Mouse (Mus musculus) CH12.LX (cell line): ENCODE results near the gene Col23a1. TPM values are rescaled to one million over a fixed set of nuclear protein-coding genes. Genes with fewer than 3 reads are reported as not detected.
A peak's percentile ranks its signal among the peaks of the same experiment; 100 is the strongest.

Source experiments
- DNase-seq: peaks from one replicate; pipeline ENCODE4 v3.0.0-alpha.2; 2013; ENCODE audit errors: extremely low read depth
- H3K27ac ChIP-seq: 2 replicates; pipeline ENCODE4 v1.5.1; 2012; ENCODE audit warnings: low read depth, mild to moderate bottlenecking, control low read depth, moderate library complexity; ENCODE audit not compliant: insufficient read depth
- H3K27me3 ChIP-seq: replicated peaks from 2 replicates; pipeline ENCODE3; 2012; ENCODE audit warnings: inconsistent platforms
- H3K36me3 ChIP-seq, 2 experiments: replicated peaks in 1 of 2; 2 replicates each; pipeline versions ENCODE3 to v1.6.1; 2012; ENCODE audit warnings: inconsistent platforms in 1 of 2, low read length in 1 of 2, mild to moderate bottlenecking in 1 of 2, mixed read lengths in 1 of 2, moderate library complexity in 1 of 2; ENCODE audit not compliant: control insufficient read depth in 1 of 2, insufficient read depth in 1 of 2
- H3K4me1 ChIP-seq, 2 experiments: 2 replicates each; pipeline ENCODE4 v1.6.1; 2012; ENCODE audit warnings: inconsistent platforms in 1 of 2, moderate library complexity in 1 of 2; ENCODE audit not compliant: insufficient read depth in 2 of 2, control insufficient read depth in 1 of 2
- H3K4me2 ChIP-seq: 2 replicates; pipeline ENCODE4 v1.6.1; 2012; ENCODE audit warnings: low read depth, mild to moderate bottlenecking, control low read depth; ENCODE audit not compliant: poor library complexity, insufficient read depth, severe bottlenecking
- H3K4me3 ChIP-seq, 3 experiments: fragments of 150-350 bp in 1 of 3; sonication (generic) in 1 of 3; replicated peaks in 1 of 3; 2 replicates each; pipeline versions ENCODE3 to v1.5.1; 2011 to 2012; ENCODE audit warnings: low read depth in 2 of 3, low read length in 2 of 3, mild to moderate bottlenecking in 2 of 3, moderate library complexity in 2 of 3, control low read depth in 1 of 3, improper control_type of control experiment in 1 of 3, inconsistent platforms in 1 of 3, mixed read lengths in 1 of 3; ENCODE audit not compliant: poor library complexity in 1 of 3
- H3K79me2 ChIP-seq: replicated peaks from 2 replicates; pipeline ENCODE4 v1.6.1; 2012; ENCODE audit warnings: mild to moderate bottlenecking, moderate library complexity; ENCODE audit not compliant: control insufficient read depth, poor library complexity, insufficient read depth, severe bottlenecking; ENCODE audit errors: extremely low read depth
- H3K9ac ChIP-seq: 2 replicates; pipeline ENCODE4 v1.6.1; 2012; ENCODE audit warnings: low read depth, mild to moderate bottlenecking, control low read depth, moderate library complexity; ENCODE audit not compliant: insufficient read depth
- H3K9me3 ChIP-seq: replicated peaks from 2 replicates; pipeline ENCODE3; 2012; ENCODE audit warnings: low read length, inconsistent platforms, mixed read lengths
- BHLHE40 ChIP-seq: IDR thresholded peaks from 2 replicates; pipeline ENCODE4 v1.6.1; 2011; ENCODE audit warnings: mild to moderate bottlenecking, low read depth, low read length, improper control_type of control experiment
- CHD1 ChIP-seq: IDR thresholded peaks from 2 replicates; pipeline ENCODE4 v1.6.1; 2012; ENCODE audit warnings: low read depth, low read length, improper control_type of control experiment, inconsistent platforms
- CHD2 ChIP-seq: IDR thresholded peaks from 2 replicates; pipeline ENCODE4 v1.6.1; 2011; ENCODE audit warnings: low read length, improper control_type of control experiment
- CTCF ChIP-seq, 2 experiments: IDR thresholded peaks in 1 of 2; conservative IDR thresholded peaks in 1 of 2; 2 replicates each; pipeline ENCODE4 v1.5.1; 2011 to 2012; ENCODE audit warnings: low read depth in 2 of 2, low read length in 2 of 2, improper control_type of control experiment in 1 of 2, inconsistent platforms in 1 of 2, mild to moderate bottlenecking in 1 of 2, moderate library complexity in 1 of 2
- E2F4 ChIP-seq: IDR thresholded peaks from 2 replicates; pipeline ENCODE4 v1.6.1; 2011; ENCODE audit warnings: low read depth, low read length, improper control_type of control experiment; ENCODE audit not compliant: insufficient replicate concordance
- ELF1 ChIP-seq: IDR thresholded peaks from 2 replicates; pipeline ENCODE4 v1.6.1; 2014; ENCODE audit warnings: low read depth, mild to moderate bottlenecking, inconsistent platforms, low read length, improper control_type of control experiment
- EP300 ChIP-seq: IDR thresholded peaks from 2 replicates; pipeline ENCODE4 v1.6.1; 2011; ENCODE audit warnings: low read length, improper control_type of control experiment
- ETS1 ChIP-seq: conservative IDR thresholded peaks from 2 replicates; pipeline ENCODE4 v1.6.1; 2012; ENCODE audit warnings: low read depth, mild to moderate bottlenecking, inconsistent platforms, low read length, improper control_type of control experiment, moderate library complexity
- GABPA ChIP-seq: IDR thresholded peaks from 2 replicates; pipeline ENCODE4 v1.6.1; 2012; ENCODE audit warnings: low read depth, low read length, improper control_type of control experiment, inconsistent platforms; ENCODE audit not compliant: insufficient replicate concordance
- HCFC1 ChIP-seq: IDR thresholded peaks from 2 replicates; pipeline ENCODE4 v1.6.1; 2012; ENCODE audit warnings: low read depth, mild to moderate bottlenecking, inconsistent platforms, low read length, improper control_type of control experiment
- IRF4 ChIP-seq: IDR thresholded peaks from 2 replicates; pipeline ENCODE4 v1.6.1; 2014; ENCODE audit warnings: low read depth, mild to moderate bottlenecking, inconsistent platforms, low read length, improper control_type of control experiment
- JUN ChIP-seq: IDR thresholded peaks from 2 replicates; pipeline ENCODE4 v1.6.1; 2011; ENCODE audit warnings: low read depth, mild to moderate bottlenecking, low read length, improper control_type of control experiment, moderate library complexity; ENCODE audit not compliant: insufficient read depth
- JUND ChIP-seq: conservative IDR thresholded peaks from 2 replicates; pipeline ENCODE4 v1.6.1; 2011; ENCODE audit warnings: low read depth, low read length, improper control_type of control experiment
- KAT2A ChIP-seq: IDR thresholded peaks from 2 replicates; pipeline ENCODE4 v1.6.1; 2012; ENCODE audit warnings: low read length, improper control_type of control experiment, inconsistent platforms; ENCODE audit not compliant: insufficient replicate concordance
- MAFK ChIP-seq: IDR thresholded peaks from 2 replicates; pipeline ENCODE4 v1.6.1; 2011; ENCODE audit warnings: low read length, improper control_type of control experiment; ENCODE audit not compliant: insufficient replicate concordance
- MAX ChIP-seq: IDR thresholded peaks from 2 replicates; pipeline ENCODE4 v1.6.1; 2011; ENCODE audit warnings: low read length, improper control_type of control experiment
- MEF2A ChIP-seq: IDR thresholded peaks from 2 replicates; pipeline ENCODE4 v1.6.1; 2014; ENCODE audit warnings: low read depth, mild to moderate bottlenecking, inconsistent platforms, low read length, improper control_type of control experiment, borderline replicate concordance
- MXI1 ChIP-seq: IDR thresholded peaks from 2 replicates; pipeline ENCODE4 v1.6.1; 2011; ENCODE audit warnings: mild to moderate bottlenecking, low read depth, low read length, improper control_type of control experiment
- MYC ChIP-seq: IDR thresholded peaks from 2 replicates; pipeline ENCODE4 v1.6.1; 2011; ENCODE audit warnings: low read depth, mild to moderate bottlenecking, improper control_type of control experiment, low read length
- NELFE ChIP-seq: IDR thresholded peaks from 2 replicates; pipeline ENCODE4 v1.6.1; 2011; ENCODE audit warnings: low read depth, low read length, improper control_type of control experiment
- NRF1 ChIP-seq: IDR thresholded peaks from 2 replicates; pipeline ENCODE4 v1.6.1; 2014; ENCODE audit warnings: low read depth, mild to moderate bottlenecking, inconsistent platforms, low read length, improper control_type of control experiment, moderate library complexity
- PAX5 ChIP-seq: IDR thresholded peaks from 2 replicates; pipeline ENCODE4 v1.6.1; 2012; ENCODE audit warnings: low read length, inconsistent platforms, mixed read lengths
- POLR2A ChIP-seq: IDR thresholded peaks from 2 replicates; pipeline ENCODE4 v1.6.1; 2011; ENCODE audit warnings: low read depth, mild to moderate bottlenecking, improper control_type of control experiment, low read length
- POLR2AphosphoS2 ChIP-seq: IDR thresholded peaks from 2 replicates; pipeline ENCODE4 v1.6.1; 2011; ENCODE audit warnings: low read depth, low read length, improper control_type of control experiment
- RAD21 ChIP-seq: IDR thresholded peaks from 2 replicates; pipeline ENCODE4 v1.6.1; 2011; ENCODE audit warnings: low read depth, mild to moderate bottlenecking, low read length, improper control_type of control experiment, moderate library complexity
- RCOR1 ChIP-seq: conservative IDR thresholded peaks from 2 replicates; pipeline ENCODE4 v1.6.1; 2012; ENCODE audit warnings: low read depth, mild to moderate bottlenecking, inconsistent platforms, low read length, improper control_type of control experiment
- SIN3A ChIP-seq: IDR thresholded peaks from 2 replicates; pipeline ENCODE4 v1.6.1; 2012; ENCODE audit warnings: low read length, improper control_type of control experiment, inconsistent platforms
- SMC3 ChIP-seq: IDR thresholded peaks from 2 replicates; pipeline ENCODE4 v1.6.1; 2011; ENCODE audit warnings: low read depth, low read length, improper control_type of control experiment
- TBP ChIP-seq: conservative IDR thresholded peaks from 2 replicates; pipeline ENCODE4 v1.6.1; 2011; ENCODE audit warnings: low read depth, low read length, improper control_type of control experiment
- TCF12 ChIP-seq: IDR thresholded peaks from 2 replicates; pipeline ENCODE4 v1.6.1; 2014; ENCODE audit warnings: low read depth, mild to moderate bottlenecking, inconsistent platforms, low read length, improper control_type of control experiment
- UBTF ChIP-seq: IDR thresholded peaks from 2 replicates; pipeline ENCODE4 v1.6.1; 2012; ENCODE audit warnings: low read depth, mild to moderate bottlenecking, inconsistent platforms, low read length, improper control_type of control experiment, moderate library complexity
- USF1 ChIP-seq: IDR thresholded peaks from 2 replicates; pipeline ENCODE4 v1.6.1; 2014; ENCODE audit warnings: low read depth, mild to moderate bottlenecking, inconsistent platforms, low read length, improper control_type of control experiment
- USF2 ChIP-seq: conservative IDR thresholded peaks from 2 replicates; pipeline ENCODE4 v1.6.1; 2011; ENCODE audit warnings: low read depth, low read length, improper control_type of control experiment
- ZC3H11A ChIP-seq: IDR thresholded peaks from 2 replicates; pipeline ENCODE4 v1.6.1; 2012; ENCODE audit warnings: low read depth, mild to moderate bottlenecking, inconsistent platforms, low read length, improper control_type of control experiment
- ZKSCAN1 ChIP-seq: IDR thresholded peaks from 2 replicates; pipeline ENCODE4 v1.6.1; 2012; ENCODE audit warnings: low read depth, inconsistent platforms, low read length, improper control_type of control experiment, borderline replicate concordance
- ZMIZ1 ChIP-seq: IDR thresholded peaks from 2 replicates; pipeline ENCODE4 v1.6.1; 2012; ENCODE audit warnings: low read depth, mild to moderate bottlenecking, inconsistent platforms, low read length, improper control_type of control experiment
- ZNF384 ChIP-seq: IDR thresholded peaks from 2 replicates; pipeline ENCODE4 v1.6.1; 2012; ENCODE audit warnings: low read depth, low read length, improper control_type of control experiment, inconsistent platforms
- dilution Hi-C: fragments of 300-500 bp; cut with MboI; formaldehyde crosslinking; loops from 2 replicates; pipeline ENCODE4 v1.14.3; 2020; ENCODE audit warnings: low sequenced_read_pairs; ENCODE audit not compliant: extremely low pct_unique_long_range_greater_than_20kb, extremely low pct_ligation_motif_present
- in situ Hi-C: fragments of 300-500 bp; cut with MboI; formaldehyde crosslinking; loops from 3 replicates; pipeline ENCODE4 v1.14.3; 2019; ENCODE audit warnings: low sequenced_read_pairs, low pct_ligation_motif_present, low pct_unique_long_range_greater_than_20kb, mixed read lengths
- polyA plus RNA-seq: library from polyadenylated mRNA; unstranded; fragments of >175 nt; gene quantifications from 2 replicates; pipeline ENCODE4 v1.2.1, GENCODE M21; 2012; ENCODE audit warnings: low read depth; ENCODE audit not compliant: insufficient read length
- total RNA-seq, 2 experiments: library from RNA; depleted of rRNA; stranded (reverse); fragments of 300-350 nt in 1 of 2; fragments of >200 nt in 1 of 2; gene quantifications; 2 replicates each; pipeline ENCODE4 v1.2.3; 2012 to 2014

Col23a1 gene
- total and polyA plus RNA-seq, 3 experiments = 0.04 to 0.20 (median 0.08) TPM

DNA sequence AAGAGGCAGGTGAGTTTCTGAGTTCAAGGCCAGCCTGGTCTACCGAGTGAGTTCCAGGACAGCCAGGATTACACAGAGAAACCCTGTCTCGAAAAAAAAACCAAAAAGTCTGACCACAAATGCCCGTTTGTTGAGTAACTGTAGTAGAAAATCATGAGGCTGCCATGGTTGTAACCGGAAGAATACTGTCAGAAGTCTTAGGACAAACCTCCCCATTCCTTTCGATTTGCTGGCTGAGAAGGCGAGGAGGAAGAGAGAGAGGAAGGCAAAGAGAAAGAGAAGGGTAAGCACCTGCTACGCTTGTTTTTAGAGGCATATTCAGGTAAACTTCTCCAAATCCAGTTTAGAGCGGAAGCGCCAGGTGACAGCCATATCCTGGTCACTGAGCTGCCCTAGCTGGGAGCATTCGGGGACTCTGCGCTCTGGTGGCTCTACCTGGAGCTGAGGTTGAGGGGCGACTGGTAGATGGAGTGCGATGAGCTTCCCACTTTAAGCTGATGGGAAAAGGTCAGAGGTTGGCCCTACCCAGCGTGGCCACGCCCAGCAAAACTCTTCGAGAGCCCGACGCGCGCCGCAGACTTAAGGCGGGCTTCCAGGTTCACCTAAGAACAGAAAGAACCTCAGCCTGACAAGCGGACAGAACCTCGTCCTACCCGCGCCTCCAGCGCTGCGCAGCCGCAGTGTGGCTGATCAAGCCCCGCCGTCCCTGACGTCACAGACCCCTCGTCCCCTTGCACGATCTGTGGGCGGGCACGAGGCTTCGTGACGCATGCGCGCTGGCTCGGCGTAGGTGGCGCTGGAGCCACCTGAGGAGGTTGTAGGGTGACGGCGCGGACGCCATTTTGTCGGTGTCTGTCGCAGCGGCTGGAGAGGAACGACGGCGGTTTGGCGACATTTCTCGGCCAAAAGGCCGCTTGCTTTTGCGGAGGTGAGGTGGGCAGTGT, 27.1 kb upstream of the Col23a1 start, which contains the start of gene BC049762:
Gene BC049762 (minus strand): TSS at position 705 of the 944 bp plus-strand sequence.
- Histone ChIP-seq H3K27me3 (peaks cover 18% of the 10 kb centered on the region), H3K27ac (peak within 1 kb of the TSS; percentile 89), H3K9me3 (no peaks in the 10 kb centered on the region), H3K79me2 (peaks cover 45% of the 10 kb centered on the region), H3K36me3 (peaks cover 7 to 19% of the 10 kb centered on the region in 2 experiments), H3K9ac (peak within 1 kb of the TSS; percentile 96), H3K4me1 (peaks cover 0 to 21% of the 10 kb centered on the region in 2 experiments; a peak in 3 of 4 replicates), H3K4me2 (peak within 1 kb of the TSS; percentile 100), H3K4me3 (peak within 1 kb of the TSS; percentile 88 to 94 (median 93))
- in situ Hi-C loops = loop anchor here (25.0 kb wide), 1 partner anchor 450 kb away; no protein-coding TSS in a partner anchor
- peak; percentile 99 for DNase-seq
- dilution Hi-C loops = no loop called here
- TF ChIP-seq ELF1 (peak; percentile 57), PAX5 (no peak), RAD21 (no peak), MEF2A (peak; percentile 9; the same call in 1 of the 2 replicates), NRF1 (peak; percentile 95), MAFK (no peak), ZC3H11A (no peak), NELFE (peak; percentile 95), USF1 (peak; percentile 57), MYC (peak; percentile 81; the same call in 1 of the 2 replicates), UBTF (no peak), RCOR1 (no peak), KAT2A (no peak), ZNF384 (no peak), MXI1 (no peak; the same call in 1 of the 2 replicates), JUN (no peak), CTCF (conservative IDR thresholded peaks at IDR 0.05 in 1 of 2, IDR thresholded peaks at IDR 0.05 in 1 of 2; ENCODE audit: low read depth in 2 of 2, low read length in 2 of 2) (0 out of 4 replicates have a peak, but pooled peaks of 1 of the 2 experiments have one; percentile 31), CHD2 (no peak; the same call in 1 of the 2 replicates), ETS1 (no peak; the same call in none of the 2 replicates), EP300 (no peak), CHD1 (no peak; the same call in 1 of the 2 replicates), USF2 (no peak; the same call in 1 of the 2 replicates), POLR2A (peak; percentile 98), BHLHE40 (peak; percentile 87), SIN3A (peak; percentile 64), SMC3 (no peak), POLR2AphosphoS2 (peak; percentile 93), IRF4 (peak; percentile 28; the same call in 1 of the 2 replicates), ZMIZ1 (peak; percentile 92), E2F4 (0 out of 2 replicates have a peak, but pooled peaks have one; percentile 67), HCFC1 (peak; percentile 64), MAX (peak; percentile 90; the same call in 1 of the 2 replicates), JUND (no peak), ZKSCAN1 (no peak), TBP (peak; percentile 80), GABPA (no peak; the same call in 1 of the 2 replicates), TCF12 (peak; percentile 90)
